Mouse (Mus musculus) midbrain, embryonic 11.5 days (tissue): Measurements from ENCODE around the gene Mllt1. TPM values are rescaled to one million over a fixed set of nuclear protein-coding genes. Genes with fewer than 3 reads are reported as not detected.

Experiments
- polyA plus RNA-seq: library from polyadenylated mRNA; unstranded; fragments of >200 nt; fragmentation: Nextera tagmentation; extraction: Ambion mirVana; gene quantifications from 2 replicates; pipeline ENCODE4 v1.2.1, GENCODE M21; 2014

The Mllt1 gene
- polyA plus RNA-seq, 1 experiment from 2014 or later: 29.0 TPM

Other genes with a start within 250 kb of the Mllt1 start
- gene Ndufa11, start 217.6 kb downstream of the Mllt1 start, polyA plus RNA-seq: 323 and 337 TPM in 2 replicates
- 13.1 and 15.0 TPM in 2 replicates for gene Vmac, start 217.4 kb downstream of the Mllt1 start, polyA plus RNA-seq
- 7.4 and 9.1 TPM in 2 replicates for gene Nrtn, start 177.9 kb downstream of the Mllt1 start, polyA plus RNA-seq
- gene Dus3l, start 170.7 kb downstream of the Mllt1 start, polyA plus RNA-seq: 31.5 and 34.6 TPM in 2 replicates
- 0.54 and 1.0 TPM in 2 replicates for gene Prr22, start 165.2 kb downstream of the Mllt1 start, polyA plus RNA-seq
- gene Rfx2, start 104.4 kb downstream of the Mllt1 start, polyA plus RNA-seq: 4.6 and 4.8 TPM in 2 replicates
- not detected in 2 replicates for gene Acsbg2, start 61.0 kb downstream of the Mllt1 start, polyA plus RNA-seq
- gene 1700061G19Rik, start 59.9 kb downstream of the Mllt1 start, polyA plus RNA-seq: 0.11 and 0.25 TPM in 2 replicates
- gene Acer1, start 46.7 kb upstream of the Mllt1 start, polyA plus RNA-seq: not detected in 2 replicates
- 131 and 137 TPM in 2 replicates for gene Clpp, start 54.9 kb upstream of the Mllt1 start, polyA plus RNA-seq
- gene Alkbh7, start 61.9 kb upstream of the Mllt1 start, polyA plus RNA-seq: 34.1 and 36.4 TPM in 2 replicates
- gene Pspn, start 64.6 kb upstream of the Mllt1 start, polyA plus RNA-seq: 0.97 TPM in 1 of 2 replicates, not detected in the other
- gene Gtf2f1, start 75.9 kb upstream of the Mllt1 start, polyA plus RNA-seq: 70.5 and 76.0 TPM in 2 replicates
- gene Gm17949, start 76.1 kb upstream of the Mllt1 start, polyA plus RNA-seq: 0.19 and 0.32 TPM in 2 replicates
- 42.3 and 44.9 TPM in 2 replicates for gene Khsrp, start 96.1 kb upstream of the Mllt1 start, polyA plus RNA-seq
- not detected in 2 replicates for gene Slc25a41, start 106.2 kb upstream of the Mllt1 start, polyA plus RNA-seq
- gene Crb3, start 123.7 kb upstream of the Mllt1 start, polyA plus RNA-seq: 0.80 and 1.2 TPM in 2 replicates
- 14.2 and 16.5 TPM in 2 replicates for gene Slc25a23, start 124.4 kb upstream of the Mllt1 start, polyA plus RNA-seq
- gene Dennd1c, start 143.1 kb upstream of the Mllt1 start, polyA plus RNA-seq: 2.2 and 2.7 TPM in 2 replicates
- gene Tubb4a, start 152.4 kb upstream of the Mllt1 start, polyA plus RNA-seq: 167 and 171 TPM in 2 replicates
- gene Tnfsf9, start 169.9 kb upstream of the Mllt1 start, polyA plus RNA-seq: 8.1 and 9.0 TPM in 2 replicates
- gene Cd70, start 214.4 kb upstream of the Mllt1 start, polyA plus RNA-seq: 0.16 and 0.40 TPM in 2 replicates